1 mouse cellular context compared by ENCODE assay signal in genomic region chr14:54430406-54431145, GRCm38 (mm10).
A peak's percentile ranks its signal among the peaks of the same experiment; 100 is the strongest.
TF ChIP-seq lines count a peak whose summit lies in the region.

No protein-coding gene starts in this region.

TF ChIP-seq in MEL, 35 proteins besides CTCF, POLR2A, EP300 and RAD21 (continued from another document):
- TF ChIP-seq RCOR1 (IDR thresholded peaks at IDR 0.05; ENCODE audit: low read depth, low read length) (peak; percentile 46; the same call in 1 of the 2 replicates), ZNF384 (IDR thresholded peaks at IDR 0.05; ENCODE audit: low read depth, low read length) (no peak), ELF1 (IDR thresholded peaks at IDR 0.05; ENCODE audit: low read depth, low read length) (0 out of 2 replicates have a peak, but pooled peaks have one; percentile 23), ZMIZ1 (IDR thresholded peaks at IDR 0.05; ENCODE audit: low read depth, low read length) (peak; percentile 28; the same call in 1 of the 2 replicates), NELFE (IDR thresholded peaks at IDR 0.05; ENCODE audit: low read depth, low read length) (no peak), TCF12 (IDR thresholded peaks at IDR 0.05; ENCODE audit: low read depth, low read length) (0 out of 2 replicates have a peak, but pooled peaks have one; percentile 25), ETS1 (IDR thresholded peaks at IDR 0.05; ENCODE audit: low read depth, low read length) (0 out of 2 replicates have a peak, but pooled peaks have one; percentile 1), CHD2 (IDR thresholded peaks at IDR 0.05; ENCODE audit: low read length) (peak; percentile 36; the same call in 1 of the 2 replicates), MXI1 (IDR thresholded peaks at IDR 0.05; ENCODE audit: low read depth, low read length) (peak; percentile 35; the same call in 1 of the 2 replicates), MYB (IDR thresholded peaks at IDR 0.05; ENCODE audit: low read depth, low read length) (no peak), USF2 (IDR thresholded peaks at IDR 0.05; ENCODE audit: borderline replicate concordance in 1 of 2, insufficient read depth in 1 of 2, low read depth in 1 of 2, low read length in 2 of 2) (no peak), ZKSCAN1 (IDR thresholded peaks at IDR 0.05; ENCODE audit: low read depth, low read length) (no peak), MEF2A (IDR thresholded peaks at IDR 0.05; ENCODE audit: extremely low read depth, insufficient replicate concordance, low read depth, low read length, poor library complexity, severe bottlenecking) (no peak), E2F4 (IDR thresholded peaks at IDR 0.05; ENCODE audit: borderline replicate concordance, low read depth, low read length) (no peak; the same call in 1 of the 2 replicates), MYC (IDR thresholded peaks at IDR 0.05; ENCODE audit: low read depth, low read length) (no peak; the same call in 1 of the 2 replicates), USF1 (IDR thresholded peaks at IDR 0.05; ENCODE audit: low read depth, low read length) (no peak), HCFC1 (IDR thresholded peaks at IDR 0.05; ENCODE audit: low read depth, low read length) (no peak), KAT2A (conservative IDR thresholded peaks at IDR 0.05; ENCODE audit: low read depth, low read length) (no peak), BHLHE40 (IDR thresholded peaks at IDR 0.05; ENCODE audit: borderline replicate concordance, low read depth, low read length) (no peak), GABPA (IDR thresholded peaks at IDR 0.05; ENCODE audit: low read depth, low read length) (no peak), GATA1 (IDR thresholded peaks at IDR 0.05; ENCODE audit: low read depth, low read length) (peak; percentile 66), POLR2AphosphoS5 (IDR thresholded peaks at IDR 0.05; ENCODE audit: borderline replicate concordance, low read depth, low read length) (no peak), POLR2AphosphoS2 (IDR thresholded peaks at IDR 0.05; ENCODE audit: low read length) (peak; percentile 71; the same call in 1 of the 2 replicates), MAX (IDR thresholded peaks at IDR 0.05; ENCODE audit: low read length) (no peak), TAL1 (IDR thresholded peaks at IDR 0.05; ENCODE audit: low read length) (no peak), UBTF (IDR thresholded peaks at IDR 0.05; ENCODE audit: borderline replicate concordance, insufficient read depth, low read depth, low read length) (no peak)
TF ChIP-seq in MEL: peak in this region for 10.
